Mouse (Mus musculus) limb, embryonic 11.5 days (tissue): ENCODE data around the gene Hdgfl1. TPM values are rescaled to one million over a fixed set of nuclear protein-coding genes. Genes with fewer than 3 reads are reported as not detected.

Experiments
- ATAC-seq: fragments of 200-750 bp; cut with Nextera tagmentation; 2 replicates; pipeline ENCODE4 v1.8.0; 2017; ENCODE audit warnings: low read depth; ENCODE audit not compliant: insufficient number of reproducible peaks, low FRiP score, low TSS enrichment
- DNase-seq: peaks from one replicate; pipeline ENCODE4 v3.0.0-alpha.2; 2015; ENCODE audit warnings: low spot score
- H3K27ac ChIP-seq: fragments of 300-500 bp; sonication (generic); replicated peaks from 2 replicates; pipeline ENCODE4 v1.5.1; 2014; ENCODE audit warnings: low read depth, mild to moderate bottlenecking, low read length
- H3K27me3 ChIP-seq: fragments of 300-500 bp; sonication (generic); 2 replicates; pipeline ENCODE4 v1.6.1; 2014; ENCODE audit warnings: mild to moderate bottlenecking, low read length, mixed read lengths; ENCODE audit not compliant: control insufficient read depth, insufficient read depth
- H3K36me3 ChIP-seq: fragments of 300-500 bp; sonication (generic); 2 replicates; pipeline ENCODE4 v1.6.1; 2014; ENCODE audit warnings: mild to moderate bottlenecking, low read length, moderate library complexity, mixed read lengths; ENCODE audit not compliant: control insufficient read depth, insufficient read depth
- H3K4me1 ChIP-seq: fragments of 300-500 bp; sonication (generic); 2 replicates; pipeline ENCODE4 v1.6.1; 2014; ENCODE audit warnings: low read length, mixed read lengths; ENCODE audit not compliant: control insufficient read depth, insufficient read depth
- H3K4me2 ChIP-seq: fragments of 300-500 bp; sonication (generic); 2 replicates; pipeline ENCODE4 v1.6.1; 2014; ENCODE audit warnings: low read depth, mild to moderate bottlenecking, moderate library complexity; ENCODE audit not compliant: severe bottlenecking
- H3K4me3 ChIP-seq: fragments of 300-500 bp; sonication (generic); 2 replicates; pipeline ENCODE4 v1.5.1; 2014; ENCODE audit warnings: low read depth, low read length
- H3K9ac ChIP-seq: fragments of 300-500 bp; sonication (generic); 2 replicates; pipeline ENCODE4 v1.6.1; 2014; ENCODE audit warnings: mild to moderate bottlenecking, low read length
- H3K9me3 ChIP-seq: fragments of 300-500 bp; sonication (generic); 2 replicates; pipeline ENCODE4 v1.6.1; 2016; ENCODE audit warnings: low read length; ENCODE audit not compliant: control insufficient read depth
- WGBS: fragments of 180-500 bp; shearing (Covaris S2); extraction: QIAGEN DNeasy Blood & Tissue Kit; methylation state at CpG from one replicate; pipeline ENCODE4 v1.1.7; 2014; 5-methylcytosine and 5-hydroxymethylcytosine counted together
- polyA plus RNA-seq: library from polyadenylated mRNA; unstranded; fragments of >200 nt; fragmentation: Nextera tagmentation; extraction: Ambion mirVana; gene quantifications from 2 replicates; pipeline ENCODE4 v1.2.1, GENCODE M21; 2014

Gene Hdgfl1
- polyA plus RNA-seq, 1 experiment from 2014 or later, result not detected

GRCm38 (mm10) chr13:26744068-26744467 lies 25.9 kb downstream of the Hdgfl1 start:
- Histone ChIP-seq H3K4me3 (no peak overlapping the region), H3K27ac (no peak overlapping the region), H3K4me1 (no peaks in the 10 kb centered on the region), H3K9ac (no peak overlapping the region), H3K4me2 (no peak overlapping the region), H3K36me3 (no peaks in the 10 kb centered on the region), H3K9me3 (no peaks in the 10 kb centered on the region), H3K27me3 (no peaks in the 10 kb centered on the region)
- DNase-seq (no peak), ATAC-seq (no peak)
- 57% methylated on average over 1 of the region's 1 CpGs for WGBS

- WGBS, result 44% methylated on average over 1 of the region's 1 CpGs
- H3K27ac ChIP-seq, result no peak overlapping the region
Measured at GRCm38 (mm10) chr13:26734981-26735380, 35.0 kb downstream of the Hdgfl1 start.

GRCm38 (mm10) chr13:26724250-26724649 lies 45.7 kb downstream of the Hdgfl1 start:
- no peak for ATAC-seq
- WGBS, result 90% methylated on average over 1 of the region's 1 CpGs

More at GRCm38 (mm10) chr13:26734981-26735380, 35.0 kb downstream of the Hdgfl1 start:
- Histone ChIP-seq H3K4me2 (no peak overlapping the region), H3K4me1 (no peaks in the 10 kb centered on the region), H3K4me3 (no peak overlapping the region), H3K36me3 (no peaks in the 10 kb centered on the region), H3K27me3 (no peaks in the 10 kb centered on the region), H3K9me3 (no peaks in the 10 kb centered on the region), H3K9ac (no peak overlapping the region)
- DNase-seq (peak; percentile 24), ATAC-seq (peak; percentile 39; the same call in 1 of the 2 replicates)

GRCm38 (mm10) chr13:26721333-26721732 lies 48.6 kb downstream of the Hdgfl1 start:
- 71% methylated on average over 6 of the region's 6 CpGs for WGBS
- DNase-seq, result no peak
- H3K4me2 ChIP-seq, result no peak overlapping the region

More at GRCm38 (mm10) chr13:26724250-26724649, 45.7 kb downstream of the Hdgfl1 start:
- no peak overlapping the region for H3K4me3 ChIP-seq
- DNase-seq, result no peak
- no peaks in the 10 kb centered on the region for H3K36me3 ChIP-seq
- no peaks in the 10 kb centered on the region for H3K4me1 ChIP-seq
- no peak overlapping the region for H3K9ac ChIP-seq
- no peaks in the 10 kb centered on the region for H3K27me3 ChIP-seq
- H3K4me2 ChIP-seq, result no peak overlapping the region
- no peak overlapping the region for H3K27ac ChIP-seq
- no peaks in the 10 kb centered on the region for H3K9me3 ChIP-seq

GRCm38 (mm10) chr13:26720917-26721316 lies 49.0 kb downstream of the Hdgfl1 start:
- Histone ChIP-seq H3K27ac (no peak overlapping the region), H3K27me3 (no peaks in the 10 kb centered on the region), H3K4me1 (no peaks in the 10 kb centered on the region), H3K9me3 (no peaks in the 10 kb centered on the region), H3K36me3 (no peaks in the 10 kb centered on the region), H3K4me2 (no peak overlapping the region), H3K4me3 (no peak overlapping the region), H3K9ac (no peak overlapping the region)
- WGBS, result 74% methylated on average over 1 of the region's 1 CpGs
- ATAC-seq (no peak), DNase-seq (no peak)

More at GRCm38 (mm10) chr13:26721333-26721732, 48.6 kb downstream of the Hdgfl1 start:
- no peaks in the 10 kb centered on the region for H3K27me3 ChIP-seq
- no peaks in the 10 kb centered on the region for H3K36me3 ChIP-seq
- H3K27ac ChIP-seq, result no peak overlapping the region
- no peaks in the 10 kb centered on the region for H3K9me3 ChIP-seq
- no peak overlapping the region for H3K4me3 ChIP-seq
- H3K9ac ChIP-seq, result no peak overlapping the region
- no peak for ATAC-seq
- no peaks in the 10 kb centered on the region for H3K4me1 ChIP-seq

GRCm38 (mm10) chr13:26719146-26719715 lies 50.7 kb downstream of the Hdgfl1 start:
- Histone ChIP-seq H3K36me3 (no peaks in the 10 kb centered on the region), H3K27ac (no peak overlapping the region), H3K9me3 (no peaks in the 10 kb centered on the region), H3K4me1 (no peaks in the 10 kb centered on the region), H3K27me3 (no peaks in the 10 kb centered on the region), H3K4me3 (no peak overlapping the region), H3K4me2 (no peak overlapping the region), H3K9ac (no peak overlapping the region)
- 67% methylated on average over 5 of the region's 5 CpGs for WGBS
- DNase-seq (no peak), ATAC-seq (no peak)
